11 mouse cellular contexts compared by ENCODE assay signal in genomic region chr2:14164459-14165030, GRCm38 (mm10). TPM values are rescaled to one million over a fixed set of nuclear protein-coding genes. Genes with fewer than 3 reads are reported as not detected.
A peak's percentile ranks its signal among the peaks of the same experiment; 100 is the strongest.
DNase-seq lines count a peak whose midpoint lies in the region; ATAC-seq and TF ChIP-seq lines count a peak whose summit lies in the region.
"Had no signal": no experiment of that assay in that cellular context is flagged by ENCODE, and none has a peak within 500 bp of the region (broad histone marks: within the 10 kb centered on the region; RNA-seq: fewer than 3 reads in every experiment).

No protein-coding gene starts in this region.

- no peak overlapping the region for H3K4me2 ChIP-seq in limb, embryonic 14.5 days (replicated peaks; ENCODE audit: low read depth, low read length, severe bottlenecking)
- H3K4me2 ChIP-seq: intestine, embryonic 15.5 days had no signal

- no peak for TF ChIP-seq POLR2A in limb, embryonic 14.5 days (IDR thresholded peaks at IDR 0.05; ENCODE audit: borderline replicate concordance, extremely low read depth, insufficient read depth, insufficient read length)

- no peak for DNase-seq in cerebellum, adult 11 months
- DNase-seq in limb, embryonic 14.5 days (ENCODE audit: low spot score) = peak; percentile 16
- no peak for DNase-seq in limb, embryonic 10.5 days (ENCODE audit: low spot score)
- DNase-seq in T-cell, adult 2 months (ENCODE audit: low spot score) = no peak
- no peak for DNase-seq in testis, postnatal 10 days (ENCODE audit: low spot score)
- DNase-seq: adrenal gland, postnatal 36 days had no signal

- no peaks in the 10 kb centered on the region for H3K9me3 ChIP-seq in limb, embryonic 14.5 days (ENCODE audit: control insufficient read depth, low read length)
- no peaks in the 10 kb centered on the region for H3K9me3 ChIP-seq in limb, embryonic 10.5 days (replicated peaks)
- H3K9me3 ChIP-seq in megakaryocyte, embryonic 14.5 days = no peaks in the 10 kb centered on the region
- H3K9me3 ChIP-seq: intestine, embryonic 15.5 days had no signal

- H3K27me3 ChIP-seq in limb, embryonic 14.5 days (ENCODE audit: control insufficient read depth, insufficient read depth, low read length) = no peaks in the 10 kb centered on the region
- H3K27me3 ChIP-seq in limb, embryonic 10.5 days (ENCODE audit: low read depth, poor library complexity, severe bottlenecking) = no peaks in the 10 kb centered on the region
- H3K27me3 ChIP-seq in megakaryocyte, embryonic 14.5 days (replicated peaks) = no peaks in the 10 kb centered on the region
- H3K27me3 ChIP-seq: intestine, embryonic 15.5 days had no signal

- no peaks in the 10 kb centered on the region for H3K4me1 ChIP-seq in limb, embryonic 14.5 days (ENCODE audit: control insufficient read depth, insufficient read depth, low read length)
- no peaks in the 10 kb centered on the region for H3K4me1 ChIP-seq in limb, embryonic 10.5 days
- H3K4me1 ChIP-seq in megakaryocyte, embryonic 14.5 days = peaks cover 70% of the 10 kb centered on the region
- H3K4me1 ChIP-seq: intestine, embryonic 15.5 days had no signal

- no peak overlapping the region for H3K9ac ChIP-seq in limb, embryonic 14.5 days (ENCODE audit: low read depth, low read length, severe bottlenecking)
- H3K9ac ChIP-seq: intestine, embryonic 15.5 days had no signal

- 74% methylated on average over 5 of the region's 5 CpGs for WGBS in limb, embryonic 14.5 days
- 77% methylated on average over 5 of the region's 5 CpGs for WGBS in limb, embryonic 10.5 days

- ATAC-seq in cerebellum, adult (ENCODE audit: insufficient number of reproducible peaks, low FRiP score, low TSS enrichment) = peak; percentile 36; the same call in 1 of the 2 replicates
- ATAC-seq in limb, embryonic 14.5 days (ENCODE audit: low FRiP score, low read depth) = no peak
- ATAC-seq in granulocyte monocyte progenitor cell, adult 5-6 weeks (replicated peaks; ENCODE audit: poor library complexity, severe bottlenecking) = peak; percentile 41

- no peak overlapping the region for H3K4me3 ChIP-seq in limb, embryonic 14.5 days (replicated peaks; ENCODE audit: low read length)
- H3K4me3 ChIP-seq in limb, embryonic 10.5 days = no peak overlapping the region
- peak overlapping the region; percentile 21 for H3K4me3 ChIP-seq in megakaryocyte, embryonic 14.5 days (replicated peaks)
- H3K4me3 ChIP-seq: intestine, embryonic 15.5 days had no signal

- no peaks in the 10 kb centered on the region for H3K36me3 ChIP-seq in limb, embryonic 14.5 days (ENCODE audit: control insufficient read depth, insufficient read depth, low read length)
- H3K36me3 ChIP-seq in limb, embryonic 10.5 days = no peaks in the 10 kb centered on the region
- peaks cover 12% of the 10 kb centered on the region for H3K36me3 ChIP-seq in megakaryocyte, embryonic 14.5 days (replicated peaks; ENCODE audit: low read length)
- H3K36me3 ChIP-seq: intestine, embryonic 15.5 days had no signal

- no peak overlapping the region for H3K27ac ChIP-seq in limb, embryonic 14.5 days (replicated peaks; ENCODE audit: low read depth, low read length)
- no peak overlapping the region for H3K27ac ChIP-seq in limb, embryonic 10.5 days
- H3K27ac ChIP-seq: intestine, embryonic 15.5 days had no signal

RNA-seq across cellular contexts. Expression of gene Tmem236, which starts 9.8 kb away (rescaled TPM):
- polyA plus RNA-seq in limb, embryonic 14.5 days (2012; rRNA removed) = 0.09 and 0.10 TPM in 2 replicates
- polyA plus RNA-seq in limb, embryonic 14.5 days (2014; fragmentation: Nextera tagmentation; extraction: Ambion mirVana) = 0.07 TPM in 1 of 2 replicates, not detected in the other
- not detected in 2 replicates for polyA plus RNA-seq in limb, embryonic 10.5 days (2016; fragmentation: Nextera tagmentation; extraction: Ambion mirVana)
- total RNA-seq in granulocyte monocyte progenitor cell, adult 5-6 weeks (2014; fragmentation: Nextera tagmentation) = not detected in 2 replicates
- not detected in 2 replicates for total RNA-seq in granulocyte monocyte progenitor cell, adult 5-6 weeks (2017)
- polyA plus RNA-seq in megakaryocyte, embryonic 14.5 days (2012; ENCODE audit: insufficient read depth, low replicate concordance) = not detected in 2 replicates
- total RNA-seq: neutrophil, adult 5-6 weeks had no signal
